Mouse (Mus musculus) thymus, adult 2 months (tissue): ENCODE data around the gene Atm.

Experiments
- CTCF ChIP-seq: fragments of 200-500 bp; IDR thresholded peaks from 2 replicates; pipeline ENCODE4 v1.5.1; 2012; ENCODE audit warnings: mild to moderate bottlenecking, control low read depth, low read length, moderate library complexity, borderline replicate concordance; ENCODE audit not compliant: control insufficient read depth, poor library complexity, insufficient read depth; ENCODE audit errors: extremely low read depth
- POLR2A ChIP-seq: fragments of 200-500 bp; IDR thresholded peaks from 2 replicates; pipeline ENCODE4 v1.6.1; 2012; ENCODE audit warnings: mild to moderate bottlenecking, low read length, control low read depth, moderate library complexity; ENCODE audit not compliant: control insufficient read depth, poor library complexity, insufficient read depth; ENCODE audit errors: extremely low read depth

- TF ChIP-seq CTCF (no peak), POLR2A (no peak)
Measured at GRCm38 (mm10) chr9:53399537-53399936, 137.0 kb downstream of the Atm start.
